Mouse (Mus musculus) midbrain, embryonic 15.5 days (tissue): ENCODE data around the gene Ell2. TPM values are rescaled to one million over a fixed set of nuclear protein-coding genes. Genes with fewer than 3 reads are reported as not detected.
"Not testable (repeated sequence)": the region's sequence is repeated elsewhere in the genome, so short reads cannot be mapped to it uniquely, and the experiment has no call there.

Experiments
- ATAC-seq: fragments of 200-750 bp; cut with Nextera tagmentation; replicated peaks from 2 replicates; pipeline ENCODE4 v1.8.0; 2017; ENCODE audit warnings: moderate TSS enrichment
- H3K27ac ChIP-seq: fragments of 300-500 bp; sonication (generic); 2 replicates; pipeline ENCODE4 v1.5.1; 2015; ENCODE audit warnings: mild to moderate bottlenecking, inconsistent platforms
- H3K27me3 ChIP-seq: fragments of 300-500 bp; sonication (generic); replicated peaks from 2 replicates; pipeline ENCODE4 v1.6.1; 2015; ENCODE audit warnings: inconsistent platforms
- H3K36me3 ChIP-seq: fragments of 300-500 bp; sonication (generic); replicated peaks from 2 replicates; pipeline ENCODE4 v1.6.1; 2015; ENCODE audit warnings: inconsistent platforms
- H3K4me1 ChIP-seq: fragments of 300-500 bp; sonication (generic); 2 replicates; pipeline ENCODE4 v1.6.1; 2015; ENCODE audit warnings: inconsistent platforms
- H3K4me2 ChIP-seq: fragments of 300-500 bp; sonication (generic); 2 replicates; pipeline ENCODE4 v1.6.1; 2015; ENCODE audit warnings: inconsistent platforms, mild to moderate bottlenecking, moderate library complexity
- H3K4me3 ChIP-seq: fragments of 300-500 bp; sonication (generic); 2 replicates; pipeline ENCODE4 v1.5.1; 2015; ENCODE audit warnings: mild to moderate bottlenecking, inconsistent platforms
- H3K9ac ChIP-seq: fragments of 300-500 bp; sonication (generic); 2 replicates; pipeline ENCODE4 v1.6.1; 2015; ENCODE audit warnings: mild to moderate bottlenecking, inconsistent platforms
- H3K9me3 ChIP-seq: fragments of 300-500 bp; sonication (generic); 2 replicates; pipeline ENCODE4 v1.6.1; 2016; ENCODE audit warnings: inconsistent platforms
- WGBS: fragments of 180-500 bp; shearing (Covaris S2); methylation state at CpG from one replicate; pipeline ENCODE4 v1.1.7; 2015; ENCODE audit warnings: mixed read lengths; 5-methylcytosine and 5-hydroxymethylcytosine counted together
- polyA plus RNA-seq: library from polyadenylated mRNA; unstranded; fragments of >200 nt; fragmentation: Nextera tagmentation; extraction: Ambion mirVana; gene quantifications from 2 replicates; pipeline ENCODE4 v1.2.1, GENCODE M21; 2015

The Ell2 gene
- polyA plus RNA-seq, 1 experiment from 2014 or later: 2.5 TPM

DNA sequence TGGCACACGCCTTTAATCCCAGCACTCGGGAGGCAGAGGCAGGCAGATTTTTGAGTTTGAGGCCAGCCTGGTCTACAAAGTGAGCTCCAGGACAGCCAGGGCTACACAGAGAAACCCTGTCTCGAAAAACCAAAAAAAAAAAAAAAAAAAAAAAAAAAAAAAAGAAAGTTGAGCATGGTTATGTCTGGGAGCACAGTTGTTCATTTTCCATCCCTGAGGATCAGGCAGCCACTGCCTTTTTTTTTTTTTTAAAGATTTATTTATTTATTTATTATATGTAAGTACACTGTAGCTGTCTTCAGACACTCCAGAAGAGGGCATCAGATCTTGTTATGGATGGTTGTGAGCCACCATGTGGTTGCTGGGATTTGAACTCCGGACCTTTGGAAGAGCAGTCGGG is 6.0 kb downstream of the Ell2 start:
- not testable (repeated sequence) for H3K27me3 ChIP-seq, H3K4me2 ChIP-seq, H3K4me3 ChIP-seq, H3K27ac ChIP-seq, H3K9me3 ChIP-seq, H3K4me1 ChIP-seq, H3K9ac ChIP-seq, ATAC-seq, H3K36me3 ChIP-seq
- 96% methylated on average over 4 of the region's 5 CpGs for WGBS

DNA sequence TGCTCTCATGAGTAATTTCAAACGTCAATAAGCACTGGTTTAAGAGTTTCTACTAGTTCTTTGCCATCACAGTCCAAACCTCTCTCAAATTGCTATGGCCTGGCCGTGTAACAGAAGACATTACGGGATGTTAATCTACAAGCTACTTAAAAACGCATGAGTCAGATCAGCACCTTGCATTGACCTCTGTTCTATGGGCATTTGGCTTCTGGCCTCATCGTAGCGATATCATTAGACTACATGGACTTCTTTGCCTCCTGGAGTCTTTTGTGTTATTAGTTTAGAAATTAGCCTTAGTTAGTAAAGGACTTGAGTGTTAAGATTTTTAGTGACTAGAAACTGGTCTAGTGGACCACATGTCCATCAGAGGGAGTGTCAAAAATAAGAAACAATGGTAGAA is 7.8 kb downstream of the Ell2 start:
- no peaks in the 10 kb centered on the region for H3K4me1 ChIP-seq
- no peak overlapping the region for H3K4me2 ChIP-seq
- H3K9me3 ChIP-seq: no peaks in the 10 kb centered on the region
- no peak overlapping the region for H3K9ac ChIP-seq
- no peak overlapping the region for H3K4me3 ChIP-seq
- H3K27ac ChIP-seq: no peak overlapping the region
- H3K27me3 ChIP-seq: peaks cover 4% of the 10 kb centered on the region
- H3K36me3 ChIP-seq: no peaks in the 10 kb centered on the region
- WGBS: 90% methylated on average over 6 of the region's 6 CpGs
- ATAC-seq: no peak

DNA sequence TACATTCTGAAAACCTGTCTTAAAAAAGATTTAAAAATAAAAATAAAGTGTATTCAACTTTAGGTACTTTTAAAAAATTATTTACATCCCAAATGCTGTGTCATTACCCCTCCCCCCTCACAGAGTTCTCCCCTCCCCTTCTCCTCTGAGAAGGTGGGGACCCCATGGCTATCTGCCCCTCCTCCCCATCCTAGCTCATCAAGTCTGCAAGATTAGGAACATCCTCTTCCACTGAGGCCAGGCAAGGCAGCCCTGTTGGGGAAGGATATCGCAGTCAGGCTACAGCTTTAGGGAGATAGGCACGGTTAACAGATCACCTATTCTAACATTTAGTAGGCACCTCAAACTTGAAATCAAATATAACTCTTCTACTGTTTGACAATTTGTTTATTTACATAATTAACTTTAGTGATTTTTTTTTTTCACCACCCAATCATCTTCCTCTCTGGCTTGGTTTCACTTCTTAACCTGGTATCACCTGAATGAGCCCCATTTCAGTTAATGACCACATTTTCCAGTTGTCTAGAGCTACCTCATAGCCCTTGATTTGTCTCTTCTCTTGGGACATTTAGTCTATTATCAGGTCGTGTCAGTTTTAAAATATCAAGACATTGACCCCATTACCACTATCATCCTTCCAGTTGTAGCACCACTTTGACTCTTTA is 11.2 kb downstream of the Ell2 start:
- no peaks in the 10 kb centered on the region for H3K27me3 ChIP-seq
- ATAC-seq: no peak
- H3K9me3 ChIP-seq: no peaks in the 10 kb centered on the region
- H3K27ac ChIP-seq: no peak overlapping the region
- no peaks in the 10 kb centered on the region for H3K4me1 ChIP-seq
- no peak overlapping the region for H3K9ac ChIP-seq
- WGBS: 75% methylated on average over 3 of the region's 3 CpGs
- H3K4me2 ChIP-seq: no peak overlapping the region
- H3K4me3 ChIP-seq: no peak overlapping the region
- H3K36me3 ChIP-seq: no peaks in the 10 kb centered on the region

- Histone ChIP-seq H3K36me3 (no peaks in the 10 kb centered on the region), H3K27ac (no peak overlapping the region), H3K9ac (no peak overlapping the region), H3K4me1 (no peaks in the 10 kb centered on the region), H3K4me2 (no peak overlapping the region), H3K4me3 (no peak overlapping the region), H3K27me3 (no peaks in the 10 kb centered on the region), H3K9me3 (no peaks in the 10 kb centered on the region)
- ATAC-seq: no peak
These were observed 11.8 kb downstream of the Ell2 start for GRCm38 (mm10) chr13:75718376-75718775.

GRCm38 (mm10) chr13:75719645-75720044 is 13.1 kb downstream of the Ell2 start:
- Histone ChIP-seq H3K4me2 (no peak overlapping the region), H3K9me3 (no peaks in the 10 kb centered on the region), H3K27ac (no peak overlapping the region), H3K4me3 (no peak overlapping the region), H3K9ac (no peak overlapping the region), H3K36me3 (no peaks in the 10 kb centered on the region), H3K4me1 (no peaks in the 10 kb centered on the region), H3K27me3 (no peaks in the 10 kb centered on the region)
- no peak for ATAC-seq
- WGBS: 92% methylated on average over 4 of the region's 4 CpGs

DNA sequence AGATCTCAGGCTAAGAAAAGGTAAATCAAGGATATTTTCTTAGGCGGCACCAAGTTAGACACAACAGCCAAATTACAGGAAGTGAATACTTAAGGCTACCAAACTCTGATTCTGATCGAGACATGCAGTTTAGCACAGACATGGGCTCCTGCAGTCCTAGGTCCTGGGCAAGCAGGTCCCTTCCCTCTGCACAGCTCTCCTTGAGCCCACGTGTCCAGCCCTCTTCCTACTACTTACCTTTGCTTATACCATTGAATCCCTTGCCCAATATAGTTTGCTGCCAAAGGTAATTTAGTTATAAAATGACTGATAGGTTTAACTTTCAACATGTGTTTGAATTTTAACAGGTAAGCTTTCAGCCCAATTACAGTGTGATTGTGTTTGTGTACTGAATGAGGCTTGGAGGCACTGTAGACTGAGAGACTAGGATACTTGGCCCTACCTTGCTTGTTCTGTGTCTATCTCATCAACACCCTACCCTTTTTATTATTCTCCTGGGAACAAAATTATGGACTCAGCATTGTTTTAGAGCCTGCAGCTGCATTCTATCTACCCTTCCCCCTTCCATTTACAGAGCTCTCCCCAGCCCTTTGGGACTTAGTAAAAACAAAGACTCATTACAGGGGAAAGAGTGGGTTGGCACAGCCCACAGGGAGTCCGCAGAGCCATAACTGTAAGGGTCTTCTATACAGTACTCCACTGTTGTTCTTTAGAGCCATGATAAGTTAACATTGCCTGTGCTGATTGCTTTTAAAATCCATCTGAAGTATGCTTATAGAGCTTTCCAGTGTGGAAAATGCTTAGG is 20.2 kb downstream of the Ell2 start:
- 83% methylated on average over 4 of the region's 4 CpGs for WGBS
- Histone ChIP-seq H3K27ac (no peak overlapping the region), H3K4me1 (no peaks in the 10 kb centered on the region), H3K4me2 (no peak overlapping the region), H3K9ac (no peak overlapping the region), H3K36me3 (no peaks in the 10 kb centered on the region), H3K9me3 (no peaks in the 10 kb centered on the region), H3K4me3 (no peak overlapping the region), H3K27me3 (no peaks in the 10 kb centered on the region)
- ATAC-seq: no peak

DNA sequence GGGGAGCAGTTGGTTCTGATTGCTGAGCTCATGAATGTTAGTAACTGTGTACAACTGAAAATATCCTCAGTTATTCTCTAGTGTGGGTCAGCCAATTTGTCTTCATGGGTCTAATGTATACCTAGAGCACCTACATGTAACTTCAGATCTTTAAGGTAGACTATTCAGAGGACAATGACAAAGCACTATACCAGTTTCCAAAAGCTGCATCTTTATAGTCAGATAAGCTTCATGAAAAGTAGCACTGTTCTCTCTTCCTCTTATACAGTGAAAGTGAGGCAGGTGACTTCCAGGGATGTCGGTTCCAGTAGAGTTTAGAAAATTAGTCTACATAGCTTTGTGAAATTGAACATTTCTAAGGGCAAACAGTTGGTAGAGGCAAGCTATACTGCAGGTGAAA is 21.4 kb downstream of the Ell2 start:
- Histone ChIP-seq H3K9me3 (no peaks in the 10 kb centered on the region), H3K9ac (no peak overlapping the region), H3K27me3 (no peaks in the 10 kb centered on the region), H3K4me2 (no peak overlapping the region), H3K4me1 (no peaks in the 10 kb centered on the region), H3K27ac (no peak overlapping the region), H3K4me3 (no peak overlapping the region), H3K36me3 (no peaks in the 10 kb centered on the region)
- 91% methylated on average over 1 of the region's 1 CpGs for WGBS
- ATAC-seq: no peak

GRCm38 (mm10) chr13:75729834-75730233 is 23.3 kb downstream of the Ell2 start:
- 75% methylated on average over 1 of the region's 1 CpGs for WGBS
- H3K4me2 ChIP-seq: no peak overlapping the region
- no peaks in the 10 kb centered on the region for H3K9me3 ChIP-seq
- H3K27ac ChIP-seq: no peak overlapping the region
- no peaks in the 10 kb centered on the region for H3K36me3 ChIP-seq
- ATAC-seq: no peak
- H3K27me3 ChIP-seq: no peaks in the 10 kb centered on the region
- no peaks in the 10 kb centered on the region for H3K4me1 ChIP-seq
- H3K9ac ChIP-seq: no peak overlapping the region
- H3K4me3 ChIP-seq: no peak overlapping the region

DNA sequence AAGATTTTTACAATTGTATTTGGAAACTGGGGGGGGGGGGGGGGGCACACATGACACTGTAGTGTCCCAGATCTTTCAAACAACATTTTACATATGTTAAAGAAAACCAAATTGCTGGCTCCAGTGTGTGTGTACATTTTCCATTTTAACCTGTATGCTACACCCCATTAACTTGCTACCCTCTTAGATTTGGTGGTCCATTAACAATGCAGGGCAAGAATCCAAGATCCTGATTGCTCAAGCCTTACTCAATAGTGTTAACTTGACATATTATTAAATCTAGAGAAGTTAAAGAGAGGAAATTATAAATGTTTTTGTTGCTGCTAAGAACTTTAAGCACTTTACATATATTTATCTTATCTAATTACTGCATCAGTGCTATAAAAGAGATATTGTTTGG is 24.2 kb downstream of the Ell2 start:
- ATAC-seq: no peak
- Histone ChIP-seq H3K9ac (no peak overlapping the region), H3K4me2 (no peak overlapping the region), H3K9me3 (no peaks in the 10 kb centered on the region), H3K4me1 (no peaks in the 10 kb centered on the region), H3K27ac (no peak overlapping the region), H3K36me3 (no peaks in the 10 kb centered on the region), H3K27me3 (no peaks in the 10 kb centered on the region), H3K4me3 (no peak overlapping the region)

DNA sequence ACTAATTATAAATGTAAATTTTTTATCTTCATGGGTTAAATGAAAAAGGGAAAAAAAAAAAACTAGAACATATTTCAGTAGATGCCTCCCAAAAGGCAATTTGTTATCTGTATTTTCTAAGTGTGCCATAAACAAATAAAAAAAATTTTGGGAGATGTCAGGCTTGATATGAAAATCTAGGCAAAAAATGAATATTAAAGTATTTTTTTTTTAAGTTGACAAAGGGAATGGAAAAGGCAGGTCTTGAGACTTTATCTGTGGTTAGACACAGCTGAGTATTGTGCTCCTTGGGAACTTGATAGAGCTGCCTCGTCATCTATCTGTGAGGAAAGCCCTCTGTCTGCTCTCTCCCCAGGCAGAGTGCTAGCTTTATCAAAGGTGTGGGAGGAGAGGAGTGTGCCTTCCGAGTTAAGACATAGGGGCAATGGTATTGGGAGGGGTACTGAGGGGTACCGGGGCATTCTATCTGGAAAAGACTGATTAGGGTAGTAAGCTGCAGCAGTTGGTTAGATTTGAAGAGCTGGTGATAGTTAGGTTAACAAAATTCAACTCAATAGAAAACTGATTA is 27.1 kb downstream of the Ell2 start:
- no peaks in the 10 kb centered on the region for H3K9me3 ChIP-seq
- 78% methylated on average over 3 of the region's 3 CpGs for WGBS
- no peak for ATAC-seq

GRCm38 (mm10) chr13:75734231-75734630 is 27.7 kb downstream of the Ell2 start:
- Histone ChIP-seq H3K36me3 (no peaks in the 10 kb centered on the region), H3K9ac (no peak overlapping the region), H3K4me3 (no peak overlapping the region), H3K4me2 (no peak overlapping the region), H3K27ac (no peak overlapping the region), H3K27me3 (no peaks in the 10 kb centered on the region), H3K4me1 (no peaks in the 10 kb centered on the region), H3K9me3 (no peaks in the 10 kb centered on the region)
- WGBS: 94% methylated on average over 5 of the region's 5 CpGs
- no peak for ATAC-seq

More for the DNA sequence above, 27.1 kb downstream of the Ell2 start:
- no peak overlapping the region for H3K9ac ChIP-seq
- no peak overlapping the region for H3K4me3 ChIP-seq
- H3K4me1 ChIP-seq: no peaks in the 10 kb centered on the region
- H3K4me2 ChIP-seq: no peak overlapping the region
- no peaks in the 10 kb centered on the region for H3K36me3 ChIP-seq
- H3K27ac ChIP-seq: no peak overlapping the region
- no peaks in the 10 kb centered on the region for H3K27me3 ChIP-seq

DNA sequence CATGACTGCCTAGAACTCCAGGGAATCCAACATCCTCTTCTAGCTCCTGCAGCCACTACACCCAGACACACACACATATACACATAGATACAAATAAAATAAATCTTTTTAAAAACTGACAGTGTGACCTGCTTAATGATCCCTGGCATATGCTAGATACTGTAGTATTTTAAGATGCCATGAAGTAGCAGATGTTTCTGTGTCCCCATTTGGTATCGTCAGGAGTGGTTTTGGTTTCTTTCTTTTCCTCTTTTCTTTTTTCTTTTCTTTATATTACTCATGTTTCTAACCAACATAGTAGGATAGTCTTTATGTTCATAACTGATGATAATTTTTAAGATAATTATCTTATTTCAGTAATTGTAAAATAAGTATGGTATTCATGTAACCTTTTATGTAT is 29.0 kb downstream of the Ell2 start:
- no peak overlapping the region for H3K4me3 ChIP-seq
- H3K4me2 ChIP-seq: no peak overlapping the region
- no peak for ATAC-seq
- WGBS: 91% methylated on average over 1 of the region's 1 CpGs
- no peaks in the 10 kb centered on the region for H3K9me3 ChIP-seq
- H3K36me3 ChIP-seq: no peaks in the 10 kb centered on the region
- no peak overlapping the region for H3K9ac ChIP-seq
- H3K27me3 ChIP-seq: no peaks in the 10 kb centered on the region
- H3K27ac ChIP-seq: no peak overlapping the region
- H3K4me1 ChIP-seq: no peaks in the 10 kb centered on the region

- no peaks in the 10 kb centered on the region for H3K36me3 ChIP-seq
- H3K9ac ChIP-seq: no peak overlapping the region
- H3K9me3 ChIP-seq: no peaks in the 10 kb centered on the region
- H3K27me3 ChIP-seq: no peaks in the 10 kb centered on the region
- no peak overlapping the region for H3K4me3 ChIP-seq
- WGBS: 93% methylated on average over 7 of the region's 7 CpGs
- H3K27ac ChIP-seq: no peak overlapping the region
- no peaks in the 10 kb centered on the region for H3K4me1 ChIP-seq
- ATAC-seq: no peak
- no peak overlapping the region for H3K4me2 ChIP-seq
These were observed 31.4 kb downstream of the Ell2 start for GRCm38 (mm10) chr13:75737991-75738390.
